Comparison of ENCODE assay signal across 9 mouse cellular contexts in the genomic region with DNA sequence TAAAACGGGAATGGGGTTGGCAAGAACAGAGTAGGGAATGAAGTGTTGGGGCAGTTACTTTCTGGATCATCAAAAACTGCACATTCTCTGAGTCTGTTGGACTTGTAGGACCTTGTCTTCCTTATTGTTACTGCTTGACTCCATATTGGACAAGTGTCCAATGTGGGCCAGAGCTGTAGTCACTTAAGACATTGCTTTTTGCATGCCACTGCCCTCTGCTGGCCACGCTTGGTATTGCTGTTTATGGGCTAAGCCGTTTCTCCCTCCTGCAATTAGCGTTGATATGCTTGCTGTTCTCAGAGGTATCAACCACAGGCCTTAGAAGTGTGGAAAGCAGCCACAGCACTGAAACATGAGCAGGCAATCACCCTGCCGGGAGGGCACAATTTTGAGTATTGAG.
DNase-seq lines count a peak whose midpoint lies in the region; ATAC-seq and TF ChIP-seq lines count a peak whose summit lies in the region.
"Had no signal": no experiment of that assay in that cellular context is flagged by ENCODE, and none has a peak within 500 bp of the region (broad histone marks: within the 10 kb centered on the region; RNA-seq: fewer than 3 reads in every experiment).

No protein-coding gene starts in this region.

- no peak overlapping the region for H3K4me3 ChIP-seq in CH12.LX (replicated peaks in 1 of 3; ENCODE audit: low read depth in 2 of 3, low read length in 2 of 3, poor library complexity in 1 of 3)
- H3K4me3 ChIP-seq in embryonic facial prominence, embryonic 14.5 days (ENCODE audit: low read depth, low read length), result no peak overlapping the region
- no peak overlapping the region for H3K4me3 ChIP-seq in heart, embryonic 15.5 days
- H3K4me3 ChIP-seq in layer of hippocampus, adult 2 months, result no peak overlapping the region
- no peak overlapping the region for H3K4me3 ChIP-seq in lung, embryonic 16.5 days (ENCODE audit: low read length)
- H3K4me3 ChIP-seq: heart, embryonic 13.5 days had no signal

- H3K9me3 ChIP-seq in CH12.LX (replicated peaks; ENCODE audit: low read length), result no peaks in the 10 kb centered on the region
- no peaks in the 10 kb centered on the region for H3K9me3 ChIP-seq in embryonic facial prominence, embryonic 14.5 days (ENCODE audit: control insufficient read depth, low read length)
- H3K9me3 ChIP-seq in heart, embryonic 15.5 days (replicated peaks), result no peaks in the 10 kb centered on the region
- H3K9me3 ChIP-seq in lung, embryonic 16.5 days (ENCODE audit: control insufficient read depth, low read length), result no peaks in the 10 kb centered on the region
- H3K9me3 ChIP-seq: heart, embryonic 13.5 days had no signal

- 0 out of 2 replicates have a peak, but pooled peaks have one; percentile 30 for ATAC-seq in embryonic facial prominence, embryonic 14.5 days (ENCODE audit: low read depth)
- ATAC-seq in heart, embryonic 15.5 days (replicated peaks; ENCODE audit: insufficient number of reproducible peaks, insufficient read depth, low FRiP score, low read depth), result peak; percentile 18; the same call in 1 of the 2 replicates
- peak; percentile 49 for ATAC-seq in lung, embryonic 16.5 days (ENCODE audit: low read depth)

- peak; percentile 89 to 90 for TF ChIP-seq CTCF in CH12.LX (conservative IDR thresholded peaks at IDR 0.05 in 1 of 2, IDR thresholded peaks at IDR 0.05 in 1 of 2; ENCODE audit: low read depth in 2 of 2, low read length in 2 of 2)
- TF ChIP-seq CTCF in layer of hippocampus, adult 2 months (conservative IDR thresholded peaks at IDR 0.05), result peak; percentile 98

- DNase-seq in CH12.LX (ENCODE audit: extremely low read depth), result peak; percentile 82
- DNase-seq in adrenal gland, postnatal 36 days, result peak; percentile 84 to 86
- peak; percentile 68 for DNase-seq in embryonic facial prominence, embryonic 14.5 days (ENCODE audit: low spot score)
- peak; percentile 50 to 89 for DNase-seq in layer of hippocampus, adult 2 months (ENCODE audit: low spot score in 2 of 2)
- peak; percentile 84 for DNase-seq in retina, embryonic 14.5 days (ENCODE audit: low spot score)
- DNase-seq in thymus, postnatal 4 days, result peak; percentile 93

- H3K4me1 ChIP-seq in CH12.LX (ENCODE audit: control insufficient read depth in 1 of 2, insufficient read depth in 2 of 2), result peaks cover 0 to 8% of the 10 kb centered on the region in 2 experiments; a peak in 1 of 4 replicates
- H3K4me1 ChIP-seq in embryonic facial prominence, embryonic 14.5 days (ENCODE audit: control insufficient read depth, insufficient read depth, low read length), result no peaks in the 10 kb centered on the region
- H3K4me1 ChIP-seq in heart, embryonic 15.5 days (replicated peaks), result peaks cover 18% of the 10 kb centered on the region
- H3K4me1 ChIP-seq in lung, embryonic 16.5 days (replicated peaks; ENCODE audit: control insufficient read depth, insufficient read depth, low read length), result no peaks in the 10 kb centered on the region

- WGBS in embryonic facial prominence, embryonic 14.5 days, result 30% methylated on average over 5 of the region's 5 CpGs
- WGBS in heart, embryonic 15.5 days, result 31% methylated on average over 5 of the region's 5 CpGs
- 34% methylated on average over 5 of the region's 5 CpGs for WGBS in lung, embryonic 16.5 days

- H3K79me2 ChIP-seq in CH12.LX (replicated peaks; ENCODE audit: control insufficient read depth, extremely low read depth, insufficient read depth, poor library complexity, severe bottlenecking), result no peaks in the 10 kb centered on the region

- dilution Hi-C loops in CH12.LX (cut with MboI; ENCODE audit: extremely low pct_ligation_motif_present, extremely low pct_unique_long_range_greater_than_20kb, low sequenced_read_pairs), result no loop called here

- H3K27ac ChIP-seq in CH12.LX (ENCODE audit: insufficient read depth, low read depth), result no peak overlapping the region
- H3K27ac ChIP-seq in embryonic facial prominence, embryonic 14.5 days (replicated peaks; ENCODE audit: low read depth, low read length), result no peak overlapping the region
- no peak overlapping the region for H3K27ac ChIP-seq in heart, embryonic 15.5 days
- H3K27ac ChIP-seq in layer of hippocampus, adult 2 months, result no peak overlapping the region
- H3K27ac ChIP-seq in lung, embryonic 16.5 days (ENCODE audit: low read length), result no peak overlapping the region
- H3K27ac ChIP-seq: heart, embryonic 13.5 days had no signal

- TF ChIP-seq RAD21 in CH12.LX (IDR thresholded peaks at IDR 0.05; ENCODE audit: low read depth, low read length), result peak; percentile 62

- no peak for TF ChIP-seq EP300 in CH12.LX (IDR thresholded peaks at IDR 0.05; ENCODE audit: low read length)

- no peak overlapping the region for H3K4me2 ChIP-seq in CH12.LX (ENCODE audit: insufficient read depth, low read depth, poor library complexity, severe bottlenecking)
- no peak overlapping the region for H3K4me2 ChIP-seq in embryonic facial prominence, embryonic 14.5 days (ENCODE audit: low read depth, low read length)
- no peak overlapping the region for H3K4me2 ChIP-seq in heart, embryonic 15.5 days
- H3K4me2 ChIP-seq in lung, embryonic 16.5 days (ENCODE audit: low read depth, low read length), result no peak overlapping the region
- H3K4me2 ChIP-seq: heart, embryonic 13.5 days had no signal

- no peak for TF ChIP-seq POLR2A in CH12.LX (IDR thresholded peaks at IDR 0.05; ENCODE audit: low read depth, low read length)

- in situ Hi-C loops in CH12.LX (cut with MboI; ENCODE audit: low pct_ligation_motif_present, low pct_unique_long_range_greater_than_20kb, low sequenced_read_pairs), result loop anchor here (5.0 kb wide), 1 partner anchor 240 kb away; no protein-coding TSS in a partner anchor

- H3K27me3 ChIP-seq in CH12.LX (replicated peaks), result no peaks in the 10 kb centered on the region
- no peaks in the 10 kb centered on the region for H3K27me3 ChIP-seq in embryonic facial prominence, embryonic 14.5 days (replicated peaks; ENCODE audit: control insufficient read depth, insufficient read depth, low read length)
- no peaks in the 10 kb centered on the region for H3K27me3 ChIP-seq in heart, embryonic 15.5 days
- no peaks in the 10 kb centered on the region for H3K27me3 ChIP-seq in lung, embryonic 16.5 days (ENCODE audit: control insufficient read depth, insufficient read depth, low read depth, low read length)
- H3K27me3 ChIP-seq: heart, embryonic 13.5 days had no signal

- no peaks in the 10 kb centered on the region for H3K36me3 ChIP-seq in CH12.LX (replicated peaks in 1 of 2; ENCODE audit: control insufficient read depth in 1 of 2, insufficient read depth in 1 of 2, low read length in 1 of 2)
- no peaks in the 10 kb centered on the region for H3K36me3 ChIP-seq in embryonic facial prominence, embryonic 14.5 days (ENCODE audit: control insufficient read depth, insufficient read depth, low read length)
- H3K36me3 ChIP-seq in heart, embryonic 15.5 days, result no peaks in the 10 kb centered on the region
- H3K36me3 ChIP-seq in lung, embryonic 16.5 days (ENCODE audit: control insufficient read depth, insufficient read depth, low read length), result no peaks in the 10 kb centered on the region
- H3K36me3 ChIP-seq: heart, embryonic 13.5 days had no signal

- H3K9ac ChIP-seq in CH12.LX (ENCODE audit: insufficient read depth, low read depth), result no peak overlapping the region
- H3K9ac ChIP-seq in embryonic facial prominence, embryonic 14.5 days (ENCODE audit: low read depth, low read length), result no peak overlapping the region
- no peak overlapping the region for H3K9ac ChIP-seq in heart, embryonic 15.5 days
- H3K9ac ChIP-seq in lung, embryonic 16.5 days (ENCODE audit: low read length), result no peak overlapping the region
- H3K9ac ChIP-seq: heart, embryonic 13.5 days had no signal

TF ChIP-seq in CH12.LX, 34 proteins besides CTCF, POLR2A, EP300 and RAD21:
- TF ChIP-seq SMC3 (IDR thresholded peaks at IDR 0.05; ENCODE audit: low read depth, low read length) (peak; percentile 83), MAFK (IDR thresholded peaks at IDR 0.05; ENCODE audit: insufficient replicate concordance, low read length) (no peak)
TF ChIP-seq in CH12.LX: peak in this region for 1.
